Mouse (Mus musculus) retina, adult 2 months (tissue): ENCODE results near the gene Armcx1.
"Not testable (repeated sequence)": the region's sequence is repeated elsewhere in the genome, so short reads cannot be mapped to it uniquely, and the experiment has no call there.

Experiments used
- DNase-seq: peaks from one replicate; pipeline ENCODE4 v3.0.0-alpha.2; 2012; ENCODE audit warnings: low read depth, low spot score

The Armcx1 gene

DNA sequence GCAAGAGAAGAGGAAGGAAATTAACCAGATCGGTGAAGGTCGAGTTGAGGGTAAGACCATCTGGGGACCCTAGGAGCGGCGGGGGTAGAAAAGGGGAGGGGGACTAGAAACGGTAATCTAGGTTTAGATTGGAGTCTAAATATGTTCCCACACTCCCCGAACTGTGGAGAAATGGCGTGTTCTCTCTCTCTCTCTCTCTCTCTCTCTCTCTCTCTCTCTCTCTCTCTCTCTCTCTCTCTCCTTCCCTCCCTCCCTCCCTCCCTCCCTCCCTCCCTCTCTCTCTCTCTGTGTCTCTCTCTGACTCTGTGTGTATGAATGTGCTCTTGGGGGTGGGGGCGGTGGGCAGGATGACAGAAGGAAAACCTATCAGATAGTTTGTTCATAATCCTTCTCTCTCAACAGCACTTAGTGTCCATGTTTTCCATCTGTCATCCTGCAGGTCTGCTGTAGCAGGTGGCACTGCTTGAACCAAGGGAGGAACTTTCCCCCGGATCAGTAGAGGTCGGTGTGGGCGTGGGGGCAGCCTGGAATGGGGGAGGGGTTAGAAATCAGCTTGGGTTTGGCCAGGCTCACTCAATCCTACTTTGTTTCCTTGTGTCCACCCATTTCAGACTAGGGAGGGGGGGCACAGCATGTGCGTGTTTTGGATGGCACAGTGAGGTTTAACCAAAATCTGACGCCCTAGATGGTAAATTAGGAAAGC is 39.7 kb downstream of the Armcx1 start:
- no peak for DNase-seq

DNA sequence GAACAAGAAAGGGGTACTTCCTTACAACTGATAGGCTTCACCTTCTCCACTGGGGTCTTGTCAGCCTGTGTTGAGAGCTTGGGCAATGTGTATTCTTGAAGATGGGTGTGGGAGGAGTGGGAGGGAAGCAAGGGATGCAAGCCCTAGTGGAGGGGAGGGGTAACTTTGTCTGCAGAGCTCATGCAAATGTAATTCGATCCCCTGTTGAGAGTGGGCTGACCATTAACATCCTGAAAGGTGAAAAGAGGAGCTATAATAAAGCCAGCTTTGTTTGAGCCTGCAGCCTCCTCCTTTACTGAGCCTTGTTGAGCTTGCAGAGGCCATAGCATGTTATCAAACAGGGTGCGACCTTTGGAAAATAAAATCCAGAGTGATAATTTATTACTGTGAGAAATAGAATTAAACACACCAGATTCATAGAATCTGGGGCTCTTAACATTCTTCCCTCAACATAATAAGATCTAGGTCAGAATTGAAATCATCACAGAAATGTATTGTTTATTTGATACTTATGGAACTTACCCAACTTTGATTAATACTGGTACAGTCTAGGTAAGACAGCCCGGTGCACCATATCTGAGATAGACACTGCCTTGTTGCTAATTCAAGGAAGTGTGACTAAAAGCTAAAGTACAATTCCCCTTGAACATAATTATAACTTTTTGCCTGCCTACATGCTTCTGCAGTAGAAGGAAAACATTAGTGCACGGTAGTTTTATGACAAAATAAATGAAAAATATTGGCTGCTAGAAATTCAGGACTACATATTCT is 45.9 kb downstream of the Armcx1 start:
- not testable (repeated sequence) for DNase-seq
